Mouse (Mus musculus) bone marrow macrophage, adult 2 months (primary cell): ENCODE data around the gene Rpl13. TPM values are rescaled to one million over a fixed set of nuclear protein-coding genes. Genes with fewer than 3 reads are reported as not detected.

ENCODE experiments used
- H3K27ac ChIP-seq: 2 replicates; pipeline ENCODE4 v1.5.1; 2012; ENCODE audit warnings: low read depth, low read length; ENCODE audit not compliant: insufficient read depth
- H3K4me1 ChIP-seq: 2 replicates; pipeline ENCODE4 v1.6.1; 2012; ENCODE audit warnings: low read length; ENCODE audit not compliant: control insufficient read depth, insufficient read depth
- H3K4me3 ChIP-seq: 2 replicates; pipeline ENCODE4 v1.5.1; 2012; ENCODE audit warnings: mild to moderate bottlenecking, low read length, moderate library complexity; ENCODE audit not compliant: insufficient read depth
- CTCF ChIP-seq: IDR thresholded peaks from 2 replicates; pipeline ENCODE4 v1.5.1; 2012; ENCODE audit warnings: low read depth, mild to moderate bottlenecking, low read length, moderate library complexity
- POLR2A ChIP-seq: IDR thresholded peaks from 2 replicates; pipeline ENCODE4 v1.6.1; 2012; ENCODE audit warnings: mild to moderate bottlenecking, low read depth, low read length, borderline replicate concordance
- polyA plus RNA-seq: library from polyadenylated mRNA; stranded (reverse); fragments of >200 nt; gene quantifications from 2 replicates; pipeline ENCODE4 v1.2.4, GENCODE M21; 2012; ENCODE audit not compliant: missing spikeins, insufficient read depth, insufficient read length

Gene Rpl13
- polyA plus RNA-seq, 1 experiment = 1,640 TPM

- H3K4me1 ChIP-seq = peaks cover 8% of the 10 kb centered on the region; the same call in 1 of the 2 replicates
- H3K4me3 ChIP-seq = no peak overlapping the region
- no peak overlapping the region for H3K27ac ChIP-seq
- TF ChIP-seq POLR2A (no peak), CTCF (no peak)
Measured at GRCm38 (mm10) chr8:123106531-123106930, 4.4 kb downstream of the Rpl13 start.

GRCm38 (mm10) chr8:123108010-123108409, 5.9 kb downstream of the Rpl13 start:
- no peak overlapping the region for H3K27ac ChIP-seq
- TF ChIP-seq POLR2A (no peak), CTCF (no peak)
- H3K4me3 ChIP-seq = no peak overlapping the region
- peaks cover 6% of the 10 kb centered on the region; the same call in 1 of the 2 replicates for H3K4me1 ChIP-seq

GRCm38 (mm10) chr8:123108953-123109352, 6.8 kb downstream of the Rpl13 start:
- no peak overlapping the region for H3K4me3 ChIP-seq
- no peak for TF ChIP-seq POLR2A
- TF ChIP-seq CTCF = no peak
- H3K4me1 ChIP-seq = 0 out of 2 replicates have a peak, but pooled peaks cover 4% of the 10 kb centered on the region
- no peak overlapping the region for H3K27ac ChIP-seq

- Histone ChIP-seq H3K27ac (no peak overlapping the region), H3K4me3 (no peak overlapping the region), H3K4me1 (0 out of 2 replicates have a peak, but pooled peaks cover 4% of the 10 kb centered on the region)
- TF ChIP-seq POLR2A = no peak
- peak; percentile 64 for TF ChIP-seq CTCF
Measured at GRCm38 (mm10) chr8:123110649-123111048, 8.5 kb downstream of the Rpl13 start.

GRCm38 (mm10) chr8:123112892-123113291, 10.7 kb downstream of the Rpl13 start:
- Histone ChIP-seq H3K4me3 (no peak overlapping the region), H3K4me1 (0 out of 2 replicates have a peak, but pooled peaks cover 4% of the 10 kb centered on the region), H3K27ac (no peak overlapping the region)
- TF ChIP-seq POLR2A (no peak), CTCF (no peak)

- Histone ChIP-seq H3K4me1 (0 out of 2 replicates have a peak, but pooled peaks cover 4% of the 10 kb centered on the region), H3K4me3 (no peak overlapping the region), H3K27ac (no peak overlapping the region)
- TF ChIP-seq POLR2A (no peak), CTCF (no peak)
Measured at GRCm38 (mm10) chr8:123113908-123114469, 11.8 kb downstream of the Rpl13 start.

GRCm38 (mm10) chr8:123114644-123115043, 12.5 kb downstream of the Rpl13 start:
- TF ChIP-seq CTCF (no peak), POLR2A (no peak)
- Histone ChIP-seq H3K4me1 (0 out of 2 replicates have a peak, but pooled peaks cover 4% of the 10 kb centered on the region), H3K4me3 (no peak overlapping the region), H3K27ac (no peak overlapping the region)

- TF ChIP-seq POLR2A (no peak), CTCF (no peak)
- Histone ChIP-seq H3K4me1 (no peaks in the 10 kb centered on the region; the same call in 1 of the 2 replicates), H3K27ac (no peak within 1 kb of the TSS), H3K4me3 (peak within 1 kb of the TSS; percentile 36)
Measured at GRCm38 (mm10) chr8:123117127-123117731, 15.1 kb downstream of the Rpl13 start, which contains the start of gene Cpne7. Cpne7 (plus strand) TSS chr8:123117374.

- Histone ChIP-seq H3K4me3 (peak overlapping the region; percentile 36), H3K4me1 (peaks cover 5% of the 10 kb centered on the region), H3K27ac (no peak overlapping the region)
- TF ChIP-seq CTCF = no peak
- no peak for TF ChIP-seq POLR2A
Measured at GRCm38 (mm10) chr8:123117744-123118143, 15.6 kb downstream of the Rpl13 start.

- Histone ChIP-seq H3K4me3 (no peak overlapping the region), H3K4me1 (peaks cover 7% of the 10 kb centered on the region)
- TF ChIP-seq CTCF (no peak), POLR2A (no peak)
Measured at GRCm38 (mm10) chr8:123122059-123122458, 19.9 kb downstream of the Rpl13 start.

More at GRCm38 (mm10) chr8:123122059-123122458, 19.9 kb downstream of the Rpl13 start:
- H3K27ac ChIP-seq = no peak overlapping the region
